Mouse (Mus musculus) stomach, postnatal 0 days (tissue): ENCODE measurements at regions not wholly inside any gene's neighbourhood (a gene's known extent, or its start where the extent isn't known, plus 50 kb on each side); places are given as distances from the start of the nearest gene placed in this dataset.

Experiments used
- CTCF ChIP-seq: IDR thresholded peaks from 2 replicates; pipeline ENCODE4 v1.5.1; 2016; ENCODE audit warnings: antibody characterized with exemption, low read depth, mild to moderate bottlenecking, moderate library complexity
- EP300 ChIP-seq: optimal IDR thresholded peaks from 2 replicates; pipeline ENCODE3; 2016; ENCODE audit warnings: antibody characterized with exemption

GRCm38 (mm10) chr6:117356101-117356500 is 187.8 kb downstream of the Cxcl12 start:
- TF ChIP-seq CTCF (no peak), EP300 (no peak)
